ENCODE assay signal across 16 mouse cellular contexts in the genomic region with DNA sequence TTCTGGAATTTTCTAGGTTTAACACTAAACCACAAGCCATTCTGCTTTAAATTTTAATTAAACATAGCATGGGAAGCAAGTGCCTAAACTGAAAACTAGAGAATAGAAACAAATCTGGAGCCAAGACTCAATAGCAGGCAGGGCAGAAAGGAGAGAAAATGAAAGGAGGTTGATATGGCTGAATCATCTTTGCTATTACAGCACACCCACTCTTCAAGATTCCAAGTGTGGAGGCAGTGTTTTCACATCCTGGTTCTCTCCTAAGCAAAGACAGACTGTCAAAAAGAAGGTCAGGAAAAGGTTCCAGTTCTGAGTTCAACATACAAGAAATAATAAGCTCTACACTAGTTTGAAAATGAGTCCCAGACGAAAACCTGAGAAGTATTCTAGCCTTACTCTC. TPM values are rescaled to one million over a fixed set of nuclear protein-coding genes. Genes with fewer than 3 reads are reported as not detected.
A peak's percentile ranks its signal among the peaks of the same experiment; 100 is the strongest.
DNase-seq lines count a peak whose midpoint lies in the region; ATAC-seq lines count a peak whose summit lies in the region.
"Had no signal": no experiment of that assay in that cellular context is flagged by ENCODE, and none has a peak within 500 bp of the region (broad histone marks: within the 10 kb centered on the region; RNA-seq: fewer than 3 reads in every experiment).

No protein-coding gene starts in this region.

- intact Hi-C loops in left cerebral cortex, postnatal 25 days (cut with DNase I), result no loop called here
- intact Hi-C loops in left cerebral cortex, postnatal 4 days (cut with DNase I), result no loop called here

- ATAC-seq in frontal cortex, adult (ENCODE audit: low TSS enrichment), result peak; percentile 100
- ATAC-seq: forebrain, embryonic 14.5 days had no signal

- no peak for DNase-seq in frontal cortex, postnatal 25 days (ENCODE audit: low spot score in 2 of 2)
- peak; percentile 10 to 74 for DNase-seq in left cerebral cortex, postnatal 25 days (ENCODE audit: low spot score in 2 of 2)
- no peak for DNase-seq in left cerebral cortex, postnatal 4 days
- peak; percentile 31 for DNase-seq in 3T3-L1 (ENCODE audit: low read depth, low spot score)
- DNase-seq in telencephalon, adult 2 months (ENCODE audit: low read depth, low spot score), result peak; percentile 71
- no peak for DNase-seq in ovary, postnatal 10 days (ENCODE audit: low spot score)
- DNase-seq: adrenal gland, adult 2 months; adrenal gland, postnatal 25 days; cerebellum, adult 2 months; cerebellum, postnatal 10 days; gastrocnemius, adult 2 months; gastrocnemius, postnatal 25 days; heart, adult 11 months; heart, postnatal 36 days had no signal

RNA-seq across cellular contexts. Expression of a gene that starts 52.3 kb away (rescaled TPM):
- 10 to 100 TPM; 14.1 to 15.0 TPM for total RNA-seq in left cerebral cortex, postnatal 25 days (2021)
- 10 to 100 TPM; 12.4 to 17.7 TPM for total RNA-seq in left cerebral cortex, postnatal 4 days (2021)

RNA-seq across cellular contexts. Expression of a gene that starts 52.8 kb away (rescaled TPM):
- total RNA-seq in left cerebral cortex, postnatal 25 days (2021), result 10 to 100 TPM; 26.5 to 27.1 TPM
- total RNA-seq in left cerebral cortex, postnatal 4 days (2021), result 10 to 100 TPM; 34.8 to 38.9 TPM

Comparison
In these comparisons a context has a peak if more than half of its experiments do, and no peak if none do; other contexts are left out.
1. DNase-seq: peak in left cerebral cortex, postnatal 25 days (2 of 2), 3T3-L1 (single experiment) and telencephalon, adult 2 months (single experiment); none in frontal cortex, postnatal 25 days (0 of 2), left cerebral cortex, postnatal 4 days (single experiment) and ovary, postnatal 10 days (single experiment).